Mouse (Mus musculus): ENCODE data around the gene Gm1110. TPM values are rescaled to one million over a fixed set of nuclear protein-coding genes. Genes with fewer than 3 reads are reported as not detected.
A peak's percentile ranks its signal among the peaks of the same experiment; 100 is the strongest.
"Not testable (repeated sequence)": the region's sequence is repeated elsewhere in the genome, so short reads cannot be mapped to it uniquely, and the experiment has no call there.

Gene Gm1110
- polyA plus RNA-seq (2015; fragmentation: Nextera tagmentation; extraction: Ambion mirVana), result 0.14 TPM in 1 of 2 replicates, not detected in the other

DNA sequence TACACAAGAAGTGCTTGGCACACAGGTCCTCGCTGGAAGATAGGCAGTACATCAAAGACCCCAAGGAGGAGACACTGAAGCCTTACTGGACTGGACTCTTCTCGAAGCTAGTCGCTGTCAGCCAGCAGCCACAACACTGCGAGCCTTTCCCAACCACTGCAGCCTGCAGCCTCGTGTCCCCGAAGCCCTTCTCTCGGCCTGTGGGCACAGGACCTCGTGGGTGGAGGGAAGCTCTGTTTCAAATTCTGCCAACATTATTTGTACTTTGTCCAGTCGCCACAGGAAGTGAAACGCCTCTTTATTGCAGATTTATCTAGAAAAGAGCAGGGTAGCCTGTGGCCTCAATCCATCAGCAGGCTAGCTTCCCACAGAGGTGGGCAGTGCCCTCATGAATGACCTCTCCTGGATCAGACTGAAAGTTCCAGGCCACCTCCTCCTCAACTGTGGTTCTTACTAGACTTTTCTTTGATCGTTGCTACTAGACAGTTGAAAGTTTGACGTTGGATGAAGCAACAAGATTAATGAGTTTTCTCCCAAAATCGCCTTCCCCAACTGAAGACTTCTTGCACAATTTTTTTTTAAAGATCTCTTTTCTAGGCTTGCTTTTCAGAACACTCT lies at the start of gene Gm1110:
TSS of gene Gm1110 (minus strand) at position 203 of the 618 bp plus-strand sequence.
- Histone ChIP-seq H3K36me3 (ENCODE audit: control insufficient read depth, insufficient read depth, low read length) (no peaks in the 10 kb centered on the region), H3K4me3 (replicated peaks; ENCODE audit: low read length) (no peak within 1 kb of the TSS), H3K27me3 (ENCODE audit: control insufficient read depth, insufficient read depth, low read length) (no peaks in the 10 kb centered on the region), H3K4me1 (ENCODE audit: control insufficient read depth, insufficient read depth, low read length) (no peaks in the 10 kb centered on the region), H3K4me2 (ENCODE audit: low read depth, low read length) (no peak within 1 kb of the TSS), H3K9ac (ENCODE audit: low read length) (no peak within 1 kb of the TSS), H3K9me3 (replicated peaks; ENCODE audit: control insufficient read depth, low read length) (no peaks in the 10 kb centered on the region), H3K27ac (ENCODE audit: low read length) (no peak within 1 kb of the TSS)
- 59% methylated on average over 13 of the region's 13 CpGs for WGBS
- no peak for ATAC-seq (ENCODE audit: insufficient read depth, low FRiP score)

DNA sequence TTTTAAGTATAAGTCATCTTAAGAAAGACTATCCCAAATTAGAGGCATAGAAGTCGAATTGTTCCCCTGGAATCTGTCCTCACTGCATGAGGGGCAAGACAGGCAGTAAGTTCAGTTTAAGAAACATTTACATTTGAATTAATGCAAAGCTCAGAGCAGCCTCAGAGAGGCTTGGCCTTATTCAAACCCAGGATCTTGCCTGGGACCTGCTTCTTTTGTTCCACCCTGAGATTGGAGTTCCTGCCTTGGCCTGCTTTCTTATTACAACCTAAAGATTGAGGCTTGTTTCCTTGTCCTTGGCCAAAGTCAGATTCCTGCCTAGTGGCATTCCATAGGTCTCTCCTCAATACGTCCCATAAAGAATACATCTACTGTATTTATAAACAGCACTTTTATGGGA lies 24.9 kb upstream of the Gm1110 start:
- Histone ChIP-seq H3K4me2 (ENCODE audit: low read depth, low read length) (no peak overlapping the region), H3K9ac (ENCODE audit: low read length) (no peak overlapping the region), H3K4me3 (replicated peaks; ENCODE audit: low read length) (no peak overlapping the region), H3K27ac (ENCODE audit: low read length) (no peak overlapping the region), H3K9me3 (replicated peaks; ENCODE audit: control insufficient read depth, low read length) (no peaks in the 10 kb centered on the region), H3K27me3 (ENCODE audit: control insufficient read depth, insufficient read depth, low read length) (no peaks in the 10 kb centered on the region), H3K4me1 (ENCODE audit: control insufficient read depth, insufficient read depth, low read length) (no peaks in the 10 kb centered on the region), H3K36me3 (ENCODE audit: control insufficient read depth, insufficient read depth, low read length) (no peaks in the 10 kb centered on the region)
- WGBS, result 61% methylated on average over 2 of the region's 2 CpGs
- ATAC-seq (ENCODE audit: insufficient read depth, low FRiP score), result no peak

DNA sequence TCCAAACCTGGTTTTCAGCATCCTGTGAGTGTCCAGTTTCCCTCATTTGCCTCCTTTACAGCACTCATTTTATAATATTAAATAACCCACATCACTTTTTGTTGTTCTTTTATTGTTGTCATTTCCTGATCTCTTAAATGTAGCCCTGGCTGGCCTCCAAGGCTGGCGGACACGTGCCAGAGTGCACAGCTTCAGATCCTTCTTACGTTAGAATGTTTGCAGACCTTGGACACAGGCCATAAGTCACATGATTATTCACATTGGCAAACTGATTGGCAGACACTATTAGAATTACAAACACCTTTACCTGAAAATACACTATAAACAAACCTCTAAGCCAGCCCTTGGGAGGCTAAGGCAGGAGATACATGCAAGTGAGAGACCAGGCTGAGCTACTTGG lies 1.2 kb upstream of the Gm1110 start:
- Histone ChIP-seq H3K9me3 (replicated peaks; ENCODE audit: control insufficient read depth, low read length) (no peaks in the 10 kb centered on the region), H3K4me3 (replicated peaks; ENCODE audit: low read length) (no peak overlapping the region), H3K27me3 (ENCODE audit: control insufficient read depth, insufficient read depth, low read length) (no peaks in the 10 kb centered on the region), H3K4me1 (ENCODE audit: control insufficient read depth, insufficient read depth, low read length) (no peaks in the 10 kb centered on the region), H3K27ac (ENCODE audit: low read length) (no peak overlapping the region), H3K4me2 (ENCODE audit: low read depth, low read length) (no peak overlapping the region), H3K36me3 (ENCODE audit: control insufficient read depth, insufficient read depth, low read length) (no peaks in the 10 kb centered on the region), H3K9ac (ENCODE audit: low read length) (no peak overlapping the region)
- WGBS, result 40% methylated on average over 3 of the region's 3 CpGs
- no peak for ATAC-seq (ENCODE audit: insufficient read depth, low FRiP score)

DNA sequence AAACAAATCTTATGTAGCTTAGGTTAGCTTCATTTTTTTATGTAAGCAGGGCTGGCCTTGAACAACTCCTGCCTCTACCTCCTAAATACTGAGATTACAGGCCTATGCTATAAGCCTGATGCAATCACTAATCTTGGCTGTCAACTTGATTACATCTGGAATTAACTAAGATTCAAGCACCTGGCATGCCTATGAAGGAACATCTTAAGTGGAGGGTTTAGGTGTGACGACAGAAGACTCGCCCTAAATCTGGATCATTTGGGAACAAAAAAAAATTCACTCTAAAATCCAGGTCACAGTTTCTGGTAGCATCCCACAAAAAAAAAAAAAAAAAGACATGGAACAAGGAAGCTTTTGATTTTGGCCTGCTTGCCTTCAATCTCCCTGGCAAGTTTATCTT lies 3.1 kb downstream of the Gm1110 start:
- H3K9ac ChIP-seq (ENCODE audit: low read length), result no peak overlapping the region
- no peaks in the 10 kb centered on the region for H3K27me3 ChIP-seq (ENCODE audit: control insufficient read depth, insufficient read depth, low read length)
- H3K4me3 ChIP-seq (replicated peaks; ENCODE audit: low read length), result no peak overlapping the region
- H3K36me3 ChIP-seq (ENCODE audit: control insufficient read depth, insufficient read depth, low read length), result no peaks in the 10 kb centered on the region
- H3K4me2 ChIP-seq (ENCODE audit: low read depth, low read length), result no peak overlapping the region
- no peak overlapping the region for H3K27ac ChIP-seq (ENCODE audit: low read length)
- H3K4me1 ChIP-seq (ENCODE audit: control insufficient read depth, insufficient read depth, low read length), result no peaks in the 10 kb centered on the region
- 87% methylated on average over 2 of the region's 2 CpGs for WGBS
- ATAC-seq (ENCODE audit: insufficient read depth, low FRiP score), result no peak
- no peaks in the 10 kb centered on the region for H3K9me3 ChIP-seq (replicated peaks; ENCODE audit: control insufficient read depth, low read length)

DNA sequence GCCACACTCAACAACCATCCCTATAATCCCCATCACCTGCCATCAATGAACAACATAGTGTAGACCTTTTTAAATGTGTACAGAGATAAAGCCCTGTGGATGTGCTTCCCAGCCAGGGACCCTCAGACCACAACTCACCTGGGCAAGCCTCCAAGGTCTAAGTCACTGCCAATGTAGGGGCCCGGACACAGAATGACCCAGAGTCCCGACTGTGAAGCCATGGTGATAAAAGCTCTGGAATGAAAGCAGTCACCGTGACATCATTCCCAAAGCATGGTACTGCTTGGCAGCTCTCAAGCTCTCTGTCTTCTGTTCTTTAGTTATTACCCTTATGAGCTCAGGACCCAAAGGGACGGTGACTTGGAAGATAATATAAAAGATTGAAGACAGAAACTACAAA lies 9.8 kb downstream of the Gm1110 start:
- Histone ChIP-seq H3K4me2 (ENCODE audit: low read depth, low read length) (no peak overlapping the region), H3K4me3 (replicated peaks; ENCODE audit: low read length) (no peak overlapping the region), H3K9me3 (replicated peaks; ENCODE audit: control insufficient read depth, low read length) (no peaks in the 10 kb centered on the region), H3K4me1 (ENCODE audit: control insufficient read depth, insufficient read depth, low read length) (no peaks in the 10 kb centered on the region), H3K27ac (ENCODE audit: low read length) (no peak overlapping the region), H3K36me3 (ENCODE audit: control insufficient read depth, insufficient read depth, low read length) (no peaks in the 10 kb centered on the region), H3K9ac (ENCODE audit: low read length) (no peak overlapping the region), H3K27me3 (ENCODE audit: control insufficient read depth, insufficient read depth, low read length) (no peaks in the 10 kb centered on the region)
- ATAC-seq (ENCODE audit: insufficient read depth, low FRiP score), result no peak
- WGBS, result 73% methylated on average over 4 of the region's 4 CpGs

DNA sequence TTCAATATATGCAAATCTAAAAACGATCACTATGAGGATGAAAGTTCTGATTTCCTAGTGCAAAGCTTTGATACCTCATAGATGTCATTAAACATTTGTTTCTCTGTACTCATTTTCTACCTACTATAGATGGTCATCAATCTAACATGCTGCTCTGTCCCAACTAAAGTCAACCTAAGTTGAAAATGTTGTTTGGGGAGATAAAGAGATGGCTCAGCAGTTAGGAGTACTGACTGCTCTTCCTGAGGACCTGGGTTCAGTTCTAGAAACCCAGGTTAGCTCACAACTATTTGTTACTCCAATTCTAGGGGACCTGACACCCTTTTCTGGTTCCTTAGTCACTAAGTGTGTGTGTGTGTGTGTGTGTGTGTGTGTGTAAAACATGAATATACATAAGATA lies 11.7 kb downstream of the Gm1110 start:
- H3K4me2 ChIP-seq (ENCODE audit: low read depth, low read length), result no peak overlapping the region
- H3K9ac ChIP-seq (ENCODE audit: low read length), result no peak overlapping the region
- H3K9me3 ChIP-seq (replicated peaks; ENCODE audit: control insufficient read depth, low read length), result no peaks in the 10 kb centered on the region
- no peaks in the 10 kb centered on the region for H3K36me3 ChIP-seq (ENCODE audit: control insufficient read depth, insufficient read depth, low read length)
- no peaks in the 10 kb centered on the region for H3K27me3 ChIP-seq (ENCODE audit: control insufficient read depth, insufficient read depth, low read length)
- no peak overlapping the region for H3K4me3 ChIP-seq (replicated peaks; ENCODE audit: low read length)
- H3K4me1 ChIP-seq (ENCODE audit: control insufficient read depth, insufficient read depth, low read length), result no peaks in the 10 kb centered on the region
- WGBS, result 80% methylated on average over 1 of the region's 1 CpGs
- H3K27ac ChIP-seq (ENCODE audit: low read length), result no peak overlapping the region
- ATAC-seq (ENCODE audit: insufficient read depth, low FRiP score), result no peak

DNA sequence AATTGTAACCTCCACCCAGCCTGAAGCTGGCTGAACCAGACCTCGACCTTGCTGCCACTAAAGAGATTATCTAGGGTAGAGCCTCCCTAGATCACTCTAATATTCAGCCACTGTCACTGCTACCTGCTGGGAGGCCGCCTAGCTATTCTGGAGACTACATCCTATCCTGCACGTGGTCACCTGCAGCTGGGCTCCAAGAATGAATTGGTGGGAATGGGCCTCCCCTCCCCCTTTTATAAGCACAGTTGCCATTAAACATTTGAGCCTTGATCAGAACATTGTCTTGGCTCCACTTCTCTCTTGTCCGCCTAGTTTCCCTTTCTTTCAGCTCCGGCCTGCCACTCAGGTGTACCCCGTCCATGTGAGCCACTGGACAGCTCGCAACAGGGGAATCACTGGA lies 53.1 kb downstream of the Gm1110 start:
- not testable (repeated sequence) for H3K36me3 ChIP-seq (ENCODE audit: control insufficient read depth, insufficient read depth, low read length); H3K4me2 ChIP-seq (ENCODE audit: low read depth, low read length); H3K27me3 ChIP-seq (ENCODE audit: control insufficient read depth, insufficient read depth, low read length); H3K4me1 ChIP-seq (ENCODE audit: control insufficient read depth, insufficient read depth, low read length); H3K4me3 ChIP-seq (replicated peaks; ENCODE audit: low read length); ATAC-seq (ENCODE audit: insufficient read depth, low FRiP score); H3K27ac ChIP-seq (ENCODE audit: low read length); H3K9me3 ChIP-seq (replicated peaks; ENCODE audit: control insufficient read depth, low read length); H3K9ac ChIP-seq (ENCODE audit: low read length)
- WGBS, result 81% methylated on average over 7 of the region's 7 CpGs

DNA sequence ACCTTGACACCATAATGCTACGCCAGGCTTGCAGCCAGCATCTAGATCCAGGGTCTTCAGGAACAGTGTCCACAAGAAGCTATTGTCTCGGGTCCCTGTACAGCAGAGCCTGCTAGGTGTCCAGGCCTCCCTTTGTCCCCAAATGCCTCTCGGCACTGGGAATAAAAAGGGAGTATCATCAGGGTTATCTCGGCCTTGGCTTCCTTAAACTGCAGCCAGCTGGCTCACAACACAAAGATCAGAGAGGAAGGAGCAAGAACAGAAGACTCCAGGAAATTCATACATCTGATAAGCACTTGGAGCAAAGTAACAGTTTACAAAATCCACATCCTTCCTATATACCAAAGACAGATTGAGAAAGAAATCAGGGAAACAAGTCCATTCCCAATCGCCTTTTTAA lies 62.2 kb downstream of the Gm1110 start, which contains the start of gene Glb1l3:
TSS of gene Glb1l3 (minus strand) at position 140 of the 400 bp plus-strand sequence.
- Histone ChIP-seq H3K36me3 (ENCODE audit: control insufficient read depth, insufficient read depth, low read length) (no peaks in the 10 kb centered on the region), H3K4me2 (ENCODE audit: low read depth, low read length) (no peak within 1 kb of the TSS), H3K27ac (ENCODE audit: low read length) (no peak within 1 kb of the TSS), H3K9ac (ENCODE audit: low read length) (no peak within 1 kb of the TSS), H3K27me3 (ENCODE audit: control insufficient read depth, insufficient read depth, low read length) (no peaks in the 10 kb centered on the region), H3K9me3 (replicated peaks; ENCODE audit: control insufficient read depth, low read length) (no peaks in the 10 kb centered on the region), H3K4me1 (ENCODE audit: control insufficient read depth, insufficient read depth, low read length) (no peaks in the 10 kb centered on the region), H3K4me3 (replicated peaks; ENCODE audit: low read length) (no peak within 1 kb of the TSS)
- 63% methylated on average over 5 of the region's 5 CpGs for WGBS
- no peak for ATAC-seq (ENCODE audit: insufficient read depth, low FRiP score)

DNA sequence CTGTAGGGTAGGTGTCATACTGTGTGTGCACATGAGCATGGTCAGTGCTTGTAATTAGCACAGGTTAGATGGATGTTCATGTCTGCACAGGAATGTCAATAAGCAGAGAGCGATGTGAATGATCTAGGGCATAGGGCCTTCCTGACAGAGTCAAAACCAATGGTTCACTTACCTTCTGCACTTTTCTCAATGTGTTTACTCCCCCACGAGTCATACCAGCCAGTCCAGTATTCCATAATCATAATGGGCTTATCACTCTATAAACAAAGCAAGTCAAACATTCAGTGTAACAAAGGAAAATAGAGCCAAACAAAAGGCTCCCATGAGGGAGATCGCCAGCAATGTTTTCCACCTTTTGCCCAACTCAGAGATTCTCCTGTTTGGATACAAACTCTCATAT lies 91.8 kb downstream of the Gm1110 start:
- Histone ChIP-seq H3K9ac (ENCODE audit: low read length) (no peak overlapping the region), H3K27me3 (ENCODE audit: control insufficient read depth, insufficient read depth, low read length) (no peaks in the 10 kb centered on the region), H3K4me1 (ENCODE audit: control insufficient read depth, insufficient read depth, low read length) (no peaks in the 10 kb centered on the region), H3K9me3 (replicated peaks; ENCODE audit: control insufficient read depth, low read length) (no peaks in the 10 kb centered on the region), H3K4me2 (ENCODE audit: low read depth, low read length) (no peak overlapping the region), H3K27ac (ENCODE audit: low read length) (peak overlapping the region; percentile 62), H3K36me3 (ENCODE audit: control insufficient read depth, insufficient read depth, low read length) (no peaks in the 10 kb centered on the region), H3K4me3 (replicated peaks; ENCODE audit: low read length) (no peak overlapping the region)
- 45% methylated on average over 3 of the region's 3 CpGs for WGBS
- peak; percentile 86 for ATAC-seq (ENCODE audit: insufficient read depth, low FRiP score)

Measured in stomach, embryonic 16.5 days (tissue).